Mouse (Mus musculus): ENCODE results near the gene Drg1. TPM values are rescaled to one million over a fixed set of nuclear protein-coding genes. Genes with fewer than 3 reads are reported as not detected.

Drg1 gene
- polyA plus RNA-seq, 1 experiment from 2014 or later: 249 TPM

Other genes with a start within 250 kb of the Drg1 start
- gene Sfi1, start 73.0 kb downstream of the Drg1 start, polyA plus RNA-seq (2014; fragmentation: Nextera tagmentation; extraction: Ambion mirVana): 8.6 and 10.9 TPM in 2 replicates
- 58.3 and 61.3 TPM in 2 replicates for gene Eif4enif1, start 64.0 kb downstream of the Drg1 start, polyA plus RNA-seq (2014; fragmentation: Nextera tagmentation; extraction: Ambion mirVana)
- gene Patz1, start 22.5 kb upstream of the Drg1 start, polyA plus RNA-seq (2014; fragmentation: Nextera tagmentation; extraction: Ambion mirVana): 42.8 and 44.2 TPM in 2 replicates
- 3.5 and 3.8 TPM in 2 replicates for gene Pik3ip1, start 64.0 kb upstream of the Drg1 start, polyA plus RNA-seq (2014; fragmentation: Nextera tagmentation; extraction: Ambion mirVana)
- 37.4 and 37.7 TPM in 2 replicates for gene Limk2, start 142.8 kb upstream of the Drg1 start, polyA plus RNA-seq (2014; fragmentation: Nextera tagmentation; extraction: Ambion mirVana)
- gene Rnf185, start 185.9 kb upstream of the Drg1 start, polyA plus RNA-seq (2014; fragmentation: Nextera tagmentation; extraction: Ambion mirVana): 20.6 and 22.2 TPM in 2 replicates
- gene Pla2g3, start 221.9 kb upstream of the Drg1 start, polyA plus RNA-seq (2014; fragmentation: Nextera tagmentation; extraction: Ambion mirVana): 0.27 TPM in 2 replicates
- gene Inpp5j, start 238.4 kb upstream of the Drg1 start, polyA plus RNA-seq (2014; fragmentation: Nextera tagmentation; extraction: Ambion mirVana): 0.45 and 0.52 TPM in 2 replicates
- 27.9 and 35.9 TPM in 2 replicates for gene Selenom, start 248.3 kb upstream of the Drg1 start, polyA plus RNA-seq (2014; fragmentation: Nextera tagmentation; extraction: Ambion mirVana)

Data from liver, embryonic 11.5 days (tissue).